In the genomic region with DNA sequence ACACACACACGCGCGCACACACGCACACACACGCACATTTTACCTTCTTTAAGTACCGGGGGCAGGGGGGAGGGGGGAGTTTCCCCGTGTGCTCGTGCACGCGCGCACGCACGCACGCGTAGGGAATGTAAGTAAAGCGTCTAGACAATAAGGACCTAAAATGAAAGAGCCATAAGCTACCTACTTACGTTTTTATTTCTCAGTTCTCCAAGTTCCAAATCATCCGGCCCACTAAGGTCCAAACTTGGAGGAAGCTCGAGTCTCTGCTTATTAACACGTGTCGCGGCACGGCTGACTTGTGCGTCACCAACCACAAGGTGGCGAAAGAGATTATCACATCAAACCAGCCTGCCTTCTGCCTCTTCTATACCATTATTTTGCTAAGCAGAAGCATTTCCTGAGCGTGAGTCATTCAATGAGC, we compare ENCODE assay signal across 8 mouse cellular contexts. TPM values are rescaled to one million over a fixed set of nuclear protein-coding genes. Genes with fewer than 3 reads are reported as not detected.
DNase-seq lines count a peak whose midpoint lies in the region; ATAC-seq and TF ChIP-seq lines count a peak whose summit lies in the region.

No protein-coding gene starts in this region.

- ATAC-seq in forebrain, embryonic 14.5 days: peak; percentile 82
- peak; percentile 66 for ATAC-seq in liver, postnatal 0 days
- ATAC-seq in neural tube, embryonic 13.5 days (ENCODE audit: low read depth): peak; percentile 68

- H3K27ac ChIP-seq in brown adipose tissue, adult 24 weeks (replicated peaks; ENCODE audit: low read depth, low read length): no peak overlapping the region
- H3K27ac ChIP-seq in forebrain, embryonic 14.5 days (ENCODE audit: low read depth, low read length): no peak overlapping the region
- no peak overlapping the region for H3K27ac ChIP-seq in liver, postnatal 0 days (ENCODE audit: low read depth)
- no peak overlapping the region for H3K27ac ChIP-seq in neural tube, embryonic 13.5 days (replicated peaks)

- no peak for TF ChIP-seq EP300 in liver, postnatal 0 days (IDR thresholded peaks at IDR 0.05; ENCODE audit: low read depth)

- 37% methylated on average over 26 of the region's 26 CpGs for WGBS in forebrain, embryonic 14.5 days
- WGBS in large intestine, adult 2 months: 15% methylated on average over 26 of the region's 26 CpGs
- WGBS in liver, postnatal 0 days (ENCODE audit: insufficient replicate concordance): 12% methylated on average over 26 of the region's 26 CpGs
- 34% methylated on average over 26 of the region's 26 CpGs for WGBS in neural tube, embryonic 13.5 days

- peak; percentile 53 to 70 for DNase-seq in CD8-positive naive resting alpha-beta T cell, adult 2 months (ENCODE audit: low read depth in 2 of 2, low spot score in 2 of 2)
- peak; percentile 85 for DNase-seq in forebrain, embryonic 14.5 days (ENCODE audit: low spot score)
- peak; percentile 55 to 70 for DNase-seq in heart, postnatal 14 days
- DNase-seq in large intestine, adult 2 months (ENCODE audit: low read depth, low spot score): peak; percentile 32
- DNase-seq in liver, postnatal 0 days: peak; percentile 68
- DNase-seq in testis, postnatal 10 days (ENCODE audit: low spot score): peak; percentile 74

- H3K9ac ChIP-seq in forebrain, embryonic 14.5 days (ENCODE audit: low read length): peak overlapping the region; percentile 37; the same call in 1 of the 2 replicates
- H3K9ac ChIP-seq in liver, postnatal 0 days (replicated peaks): peak overlapping the region; percentile 51
- H3K9ac ChIP-seq in neural tube, embryonic 13.5 days: no peak overlapping the region

- no peaks in the 10 kb centered on the region for H3K4me1 ChIP-seq in brown adipose tissue, adult 24 weeks (ENCODE audit: control insufficient read depth, insufficient read depth, insufficient read length, low read length)
- no peaks in the 10 kb centered on the region for H3K4me1 ChIP-seq in forebrain, embryonic 14.5 days (ENCODE audit: control insufficient read depth, insufficient read depth, low read length)
- no peaks in the 10 kb centered on the region for H3K4me1 ChIP-seq in liver, postnatal 0 days (ENCODE audit: insufficient read depth)
- H3K4me1 ChIP-seq in neural tube, embryonic 13.5 days (replicated peaks): 0 out of 2 replicates have a peak, but pooled peaks cover 3% of the 10 kb centered on the region

- H3K27me3 ChIP-seq in forebrain, embryonic 14.5 days (replicated peaks; ENCODE audit: control insufficient read depth, insufficient read depth, low read length): no peaks in the 10 kb centered on the region
- no peaks in the 10 kb centered on the region; the same call in 1 of the 2 replicates for H3K27me3 ChIP-seq in liver, postnatal 0 days (ENCODE audit: insufficient read depth, low read length)
- H3K27me3 ChIP-seq in neural tube, embryonic 13.5 days: peaks cover 6% of the 10 kb centered on the region; the same call in 1 of the 2 replicates

- intact Hi-C loops in heart, postnatal 14 days (cut with DNase I): loop anchor here (2.0 to 5.0 kb wide), 2 partner anchors 40 to 224 kb away; no protein-coding TSS in a partner anchor

- peak overlapping the region; percentile 55 for H3K4me2 ChIP-seq in forebrain, embryonic 14.5 days (ENCODE audit: low read length)
- peak overlapping the region; percentile 73 for H3K4me2 ChIP-seq in liver, postnatal 0 days (ENCODE audit: low read depth, low read length)
- peak overlapping the region; percentile 63 for H3K4me2 ChIP-seq in neural tube, embryonic 13.5 days

- H3K9me3 ChIP-seq in forebrain, embryonic 14.5 days (replicated peaks; ENCODE audit: control insufficient read depth, low read length): no peaks in the 10 kb centered on the region
- H3K9me3 ChIP-seq in liver, postnatal 0 days (ENCODE audit: low read length): no peaks in the 10 kb centered on the region
- H3K9me3 ChIP-seq in neural tube, embryonic 13.5 days: no peaks in the 10 kb centered on the region

- H3K36me3 ChIP-seq in forebrain, embryonic 14.5 days (ENCODE audit: control insufficient read depth, insufficient read depth, low read length): no peaks in the 10 kb centered on the region
- no peaks in the 10 kb centered on the region for H3K36me3 ChIP-seq in liver, postnatal 0 days (replicated peaks; ENCODE audit: insufficient read depth, low read length)
- H3K36me3 ChIP-seq in neural tube, embryonic 13.5 days: no peaks in the 10 kb centered on the region

- H3K4me3 ChIP-seq in brown adipose tissue, adult 24 weeks (ENCODE audit: insufficient read depth, low read depth, low read length): peak overlapping the region; percentile 61
- H3K4me3 ChIP-seq in forebrain, embryonic 14.5 days (ENCODE audit: low read depth, low read length): peak overlapping the region; percentile 34
- peak overlapping the region; percentile 45 for H3K4me3 ChIP-seq in liver, postnatal 0 days (ENCODE audit: low read depth, low read length)
- peak overlapping the region; percentile 44 for H3K4me3 ChIP-seq in neural tube, embryonic 13.5 days

- peak; percentile 77 for TF ChIP-seq CTCF in liver, postnatal 0 days (IDR thresholded peaks at IDR 0.05; ENCODE audit: low read depth)

RNA-seq across cellular contexts. Expression of gene Usp27x, which starts 47.1 kb away (rescaled TPM):
- polyA plus RNA-seq in brown adipose tissue, adult 24 weeks (2012; ENCODE audit: insufficient read depth, insufficient read length, missing spikeins): 0.46 and 0.75 TPM in 2 replicates
- polyA plus RNA-seq in forebrain, embryonic 14.5 days (2014; fragmentation: Nextera tagmentation; extraction: Ambion mirVana): 0.75 TPM in 2 replicates
- total RNA-seq in heart, postnatal 14 days (2021): under 1 TPM; 0.53 to 0.95 TPM
- polyA plus RNA-seq in large intestine, adult 2 months (2012; rRNA removed): 0.25 and 0.30 TPM in 2 replicates
- polyA plus RNA-seq in liver, postnatal 0 days (2015; fragmentation: Nextera tagmentation; extraction: Ambion mirVana): 0.07 TPM in 1 of 2 replicates, not detected in the other
- polyA plus RNA-seq in neural tube, embryonic 13.5 days (2015; fragmentation: Nextera tagmentation; extraction: Ambion mirVana): 1.5 and 1.9 TPM in 2 replicates

Comparison
In these comparisons a context has a peak if more than half of its experiments do, and no peak if none do; other contexts are left out.
1. DNase-seq: peak in every context shown above with its lines; median percentile 85 in forebrain, embryonic 14.5 days; 74 in testis, postnatal 10 days; 68 in liver, postnatal 0 days; 62 in heart, postnatal 14 days; 62 in CD8-positive naive resting alpha-beta T cell, adult 2 months; 32 in large intestine, adult 2 months.